Mouse (Mus musculus) CD4-positive helper T cell, adult 2 months (primary cell): ENCODE results near the gene Pla2g2c.
A peak's percentile ranks its signal among the peaks of the same experiment; 100 is the strongest.

Experiments used
- DNase-seq: peaks from one replicate; pipeline ENCODE4 v3.0.0-alpha.2; 2012; ENCODE audit warnings: low read depth, missing footprints, low spot score

The Pla2g2c gene

DNA sequence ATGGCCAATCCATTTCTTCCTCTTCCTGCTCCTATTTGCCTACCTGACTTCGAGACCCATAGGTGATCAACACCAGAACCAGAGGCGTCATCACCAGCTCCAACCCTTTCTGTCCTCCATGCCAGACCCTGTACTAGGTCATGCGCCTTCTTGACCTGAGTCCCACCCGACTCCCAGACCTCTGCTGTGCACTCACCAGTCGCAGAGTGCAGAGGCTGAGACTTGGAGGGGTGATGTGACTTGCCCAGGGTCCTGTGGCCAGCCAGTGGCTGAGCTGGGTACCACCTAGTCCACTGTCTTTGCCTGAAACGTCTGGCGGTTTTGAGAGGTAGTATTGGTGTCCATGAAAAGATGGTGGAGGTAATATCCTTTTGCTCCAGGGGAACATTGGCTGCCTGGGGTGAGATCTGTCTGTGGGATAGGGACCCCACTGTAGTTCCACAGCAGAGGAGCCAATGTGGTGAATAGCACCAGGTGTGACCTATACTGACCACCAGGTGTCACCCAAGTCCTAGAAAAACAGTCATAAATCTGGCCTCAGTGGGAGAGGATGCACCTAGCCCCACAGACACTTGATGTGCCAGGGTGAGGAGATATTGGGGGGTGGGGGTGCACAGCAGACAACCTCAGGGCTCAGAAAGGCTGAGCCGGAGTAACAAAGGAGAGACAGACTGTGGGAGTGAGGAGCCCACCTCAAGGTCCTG lies 23.9 kb downstream of the Pla2g2c start:
- peak; percentile 13 for DNase-seq

DNA sequence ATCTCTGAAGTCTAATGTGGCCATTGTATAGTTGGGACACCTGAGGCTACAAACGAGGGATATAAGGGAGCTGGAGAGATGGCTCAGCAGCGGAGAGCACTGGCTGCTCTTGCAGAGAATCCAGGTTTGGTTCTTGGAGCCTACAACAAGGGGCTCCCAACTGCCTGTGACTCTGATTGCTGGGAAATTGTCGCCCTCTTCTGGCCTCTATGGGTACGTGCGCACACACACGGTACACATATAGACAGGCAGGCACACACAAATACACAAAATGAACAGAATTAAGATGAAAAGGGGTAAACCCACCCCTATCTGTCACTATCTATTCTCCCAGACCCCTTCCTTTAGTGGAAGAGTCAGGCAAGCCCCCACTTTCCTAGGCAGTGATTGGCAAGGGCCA lies 28.0 kb downstream of the Pla2g2c start:
- DNase-seq, result no peak

DNA sequence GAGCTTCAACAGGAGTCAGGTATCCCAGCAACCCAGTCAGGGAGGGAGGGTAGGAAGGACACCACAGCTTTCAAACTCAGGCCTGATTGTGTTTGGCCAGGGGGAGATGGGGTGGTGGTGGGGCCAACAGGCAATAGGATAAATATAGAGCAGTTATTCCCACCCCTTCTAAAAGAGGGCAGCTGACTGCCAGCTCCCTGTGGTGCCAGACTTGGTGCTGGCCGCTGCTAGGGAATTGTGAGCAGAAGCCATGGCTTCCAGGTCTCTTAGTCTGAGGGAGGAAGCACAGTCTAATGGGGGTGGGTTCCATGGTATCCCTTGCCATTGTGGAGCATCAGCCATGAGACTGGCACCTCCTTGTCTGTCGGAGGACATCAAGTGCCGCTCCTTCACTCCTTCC lies 29.0 kb downstream of the Pla2g2c start:
- no peak for DNase-seq

DNA sequence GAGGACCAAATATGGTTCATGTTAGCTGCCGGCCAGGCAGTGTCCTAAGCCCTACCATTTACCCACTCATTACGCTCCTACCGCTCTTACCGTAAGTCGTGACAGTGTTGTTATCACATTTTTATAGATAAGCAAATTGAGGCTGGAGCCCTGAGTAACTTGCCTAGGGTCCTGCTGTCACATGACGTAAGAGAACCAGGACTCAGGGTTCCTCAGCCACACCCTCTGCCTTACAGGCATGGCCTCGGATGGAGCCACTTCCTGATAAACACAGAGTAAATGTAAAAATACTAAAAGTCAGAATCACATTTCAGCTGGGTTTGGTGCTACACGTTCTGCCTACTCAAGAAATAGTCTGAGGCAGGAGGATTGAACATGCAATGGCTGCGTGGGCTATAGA lies 29.8 kb downstream of the Pla2g2c start:
- DNase-seq, result no peak

DNA sequence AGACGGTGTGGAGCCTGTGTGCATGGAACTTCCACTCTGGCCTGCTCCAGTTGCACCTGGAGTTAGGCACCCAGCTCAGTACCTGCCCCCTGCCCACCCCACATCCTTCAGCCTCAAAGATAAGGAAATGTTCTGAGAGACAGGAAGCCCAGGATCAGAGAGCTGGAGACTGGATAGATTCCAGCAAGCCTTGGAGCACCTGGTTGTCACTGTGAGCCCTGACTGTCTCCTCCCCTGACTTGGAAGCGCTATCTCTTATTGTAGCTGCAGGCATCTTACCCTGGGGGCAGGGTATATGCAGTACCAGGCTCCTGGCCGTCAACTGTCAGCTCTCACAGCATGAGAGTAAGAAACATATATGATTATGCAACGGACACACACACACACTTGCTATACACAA lies 30.8 kb downstream of the Pla2g2c start:
- no peak for DNase-seq

DNA sequence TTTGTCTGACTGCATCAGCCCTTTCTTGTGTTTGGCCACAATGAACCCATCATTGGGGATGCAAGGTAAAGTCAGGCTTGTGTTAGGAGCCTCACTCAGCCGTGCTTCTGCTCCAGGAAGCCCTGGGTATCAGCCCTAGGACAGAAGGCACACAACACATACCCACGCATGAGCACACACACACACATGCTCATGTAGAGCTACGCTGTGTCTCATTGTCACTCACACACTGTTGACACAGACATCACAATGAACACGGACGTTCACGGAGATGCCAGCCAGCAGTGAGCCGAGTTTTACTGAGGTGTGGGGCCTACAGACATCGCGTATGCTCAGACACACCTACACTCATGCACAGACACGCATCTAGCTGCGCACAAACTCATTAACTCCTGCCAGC lies 31.4 kb downstream of the Pla2g2c start:
- no peak for DNase-seq

DNA sequence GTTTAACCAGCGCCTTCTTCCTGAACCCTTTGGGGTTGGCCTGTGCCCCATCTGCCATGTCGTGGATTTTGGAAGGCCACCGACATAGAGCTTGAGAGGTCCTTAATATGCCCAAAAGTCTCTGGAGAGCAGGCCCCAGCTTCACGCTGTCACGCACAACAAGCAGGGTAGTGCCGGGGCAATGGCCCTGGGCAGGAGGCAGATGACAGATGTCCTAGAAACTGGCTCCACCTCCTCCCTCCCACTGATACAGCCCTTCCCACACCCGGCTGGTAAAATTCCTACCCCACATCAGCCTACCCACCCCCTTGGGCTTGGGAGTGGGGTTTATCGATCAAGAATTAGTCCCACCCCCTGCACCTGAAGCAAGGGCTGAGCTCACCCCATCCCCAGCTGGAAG lies 32.8 kb downstream of the Pla2g2c start, which contains the start of gene Pla2g2f:
Pla2g2f (minus strand) TSS at position 211 of the 400 bp plus-strand sequence.
- DNase-seq, result no peak

DNA sequence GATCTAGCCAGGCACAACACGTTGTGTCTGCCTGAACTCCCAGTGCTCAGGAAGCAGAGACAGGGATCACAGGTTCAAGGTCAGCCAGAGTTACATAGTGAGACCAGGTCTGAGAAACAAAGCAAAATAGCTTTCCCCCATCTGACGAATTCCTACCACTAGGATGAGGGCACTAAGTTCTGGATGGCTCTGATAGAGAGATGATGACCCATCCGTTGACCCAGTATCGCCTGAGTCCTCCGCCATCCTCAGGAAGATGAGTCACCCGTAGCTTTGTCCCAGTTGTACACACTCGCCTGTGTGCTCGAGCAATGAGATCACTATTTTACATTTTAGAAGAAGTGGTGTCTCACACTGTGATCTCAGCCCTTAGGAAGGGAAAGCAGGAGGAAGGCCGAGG lies 37.7 kb downstream of the Pla2g2c start:
- no peak for DNase-seq

DNA sequence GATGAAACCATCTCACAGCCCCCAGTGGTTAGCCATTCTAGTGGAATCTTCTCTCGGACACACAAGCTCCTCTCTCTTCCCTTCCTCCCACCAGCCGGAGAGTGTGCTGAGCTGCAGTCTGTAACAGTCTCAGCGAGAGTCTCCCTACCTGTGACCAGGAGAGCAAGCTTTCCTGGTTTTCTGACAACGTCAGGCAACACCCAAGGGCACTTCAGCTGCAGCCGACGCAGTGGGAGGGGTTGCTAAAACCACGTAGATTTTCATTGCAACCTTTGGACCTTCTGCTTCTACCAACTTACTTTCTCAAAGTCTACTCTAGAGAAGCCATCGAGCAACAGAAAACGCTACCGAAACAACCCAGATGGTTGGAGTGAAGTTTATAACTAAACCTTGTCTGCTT lies 47.4 kb downstream of the Pla2g2c start:
- no peak for DNase-seq

DNA sequence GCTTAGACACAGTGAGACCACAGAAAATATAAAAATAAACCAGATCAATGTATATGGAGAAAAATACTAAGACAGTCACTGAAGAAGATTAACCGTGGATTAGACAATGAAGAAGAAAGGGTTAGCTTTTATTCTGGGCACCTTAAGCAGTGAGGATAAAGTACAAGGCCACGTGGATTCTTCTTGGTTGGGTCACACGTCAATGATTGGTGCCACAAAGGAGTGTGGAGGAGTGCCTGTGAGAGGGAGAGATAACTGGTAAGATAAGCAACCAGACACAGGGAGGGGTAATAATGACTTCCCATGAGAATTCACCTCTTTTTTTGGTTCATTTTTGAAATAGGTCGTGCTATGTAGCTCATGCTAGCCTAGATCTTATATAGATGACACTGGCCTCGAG lies 47.8 kb downstream of the Pla2g2c start:
- DNase-seq, result no peak

DNA sequence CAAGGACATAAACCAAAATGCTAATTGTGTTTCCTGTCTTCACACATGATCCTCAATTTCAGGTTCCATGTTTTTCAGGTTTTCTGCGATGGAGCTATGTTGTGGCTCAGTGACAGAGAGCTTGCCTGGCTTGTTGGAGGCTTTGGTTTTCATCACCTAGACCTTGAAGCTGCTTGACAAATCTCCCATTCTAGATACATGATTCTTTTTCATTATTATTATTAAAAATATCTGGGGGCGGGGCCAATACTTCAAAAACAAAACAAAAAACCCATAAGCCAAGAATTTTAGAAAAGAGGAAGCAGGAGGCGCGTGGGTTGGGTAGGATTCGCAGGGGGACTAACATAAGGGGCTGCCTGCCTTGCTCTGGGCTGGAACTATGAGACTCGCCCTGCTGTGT lies 50.8 kb downstream of the Pla2g2c start, which contains the start of gene Pla2g2d:
Pla2g2d (plus strand) TSS at position 301 of the 400 bp plus-strand sequence.
- no peak for DNase-seq

DNA sequence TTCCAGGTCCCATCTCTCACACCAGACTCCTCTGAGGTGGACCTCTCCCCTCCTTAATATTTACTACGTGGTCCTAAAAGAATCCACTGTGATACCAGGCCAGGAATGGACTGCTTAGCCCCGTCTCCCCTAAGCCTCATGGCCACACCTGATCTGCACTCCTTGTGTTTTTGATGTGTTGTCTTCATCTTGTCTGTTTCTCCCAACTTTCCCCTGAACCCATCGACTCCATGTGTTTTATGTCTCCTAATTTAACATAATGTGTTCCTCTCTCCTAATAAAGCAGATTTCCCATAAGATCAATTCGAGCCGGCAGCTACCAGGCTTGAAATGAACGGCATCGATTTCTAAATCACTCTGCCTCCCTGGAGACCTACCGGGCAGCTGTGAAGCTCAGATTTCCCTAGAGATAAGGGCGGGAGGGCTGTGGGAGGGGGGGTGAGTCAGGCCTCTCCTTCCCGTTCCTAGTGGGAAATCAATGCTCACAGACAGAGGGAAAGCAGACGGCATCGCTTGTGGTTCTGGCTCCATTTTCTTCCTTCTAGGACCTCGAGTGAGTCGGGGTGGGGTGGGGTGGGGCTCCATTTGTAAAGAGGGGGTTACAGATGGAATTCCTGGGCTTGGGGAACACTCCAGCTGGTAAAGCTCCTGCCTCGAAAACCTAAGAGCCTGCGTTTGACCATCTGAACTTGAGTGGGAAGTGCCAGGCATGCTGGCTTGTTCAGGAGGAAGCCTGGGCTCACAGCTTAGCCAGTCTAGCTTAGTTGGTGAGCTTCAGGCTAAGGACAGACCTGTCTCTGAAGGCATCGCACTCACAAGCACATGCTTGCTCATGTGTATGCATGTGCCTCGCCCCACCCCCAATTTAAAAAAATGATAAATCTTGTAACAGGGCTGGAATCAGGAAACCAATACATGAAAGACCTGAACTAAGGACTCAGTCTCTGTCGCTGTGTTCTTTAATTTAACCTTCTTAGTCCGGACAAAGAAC lies 53.1 kb downstream of the Pla2g2c start:
- no peak for DNase-seq

DNA sequence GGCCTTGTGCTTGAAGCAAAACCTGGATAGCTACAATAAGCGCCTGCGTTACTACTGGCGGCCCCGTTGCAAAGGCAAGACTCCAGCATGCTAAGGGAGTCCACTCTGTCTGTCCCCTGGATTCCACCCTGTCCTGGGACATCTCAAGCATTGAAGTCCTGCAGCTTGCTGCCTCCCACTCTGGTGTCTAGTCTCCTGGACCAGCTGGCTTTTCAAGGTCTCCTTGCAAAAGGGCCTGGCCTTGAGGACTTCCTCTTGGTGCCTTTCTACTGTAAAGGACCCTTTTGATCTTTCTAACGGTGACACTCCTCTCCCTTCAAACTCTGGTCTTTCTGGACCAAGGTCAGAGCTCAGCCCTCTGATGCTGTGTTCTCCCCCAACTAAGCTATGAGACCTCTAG lies 55.7 kb downstream of the Pla2g2c start:
- no peak for DNase-seq

DNA sequence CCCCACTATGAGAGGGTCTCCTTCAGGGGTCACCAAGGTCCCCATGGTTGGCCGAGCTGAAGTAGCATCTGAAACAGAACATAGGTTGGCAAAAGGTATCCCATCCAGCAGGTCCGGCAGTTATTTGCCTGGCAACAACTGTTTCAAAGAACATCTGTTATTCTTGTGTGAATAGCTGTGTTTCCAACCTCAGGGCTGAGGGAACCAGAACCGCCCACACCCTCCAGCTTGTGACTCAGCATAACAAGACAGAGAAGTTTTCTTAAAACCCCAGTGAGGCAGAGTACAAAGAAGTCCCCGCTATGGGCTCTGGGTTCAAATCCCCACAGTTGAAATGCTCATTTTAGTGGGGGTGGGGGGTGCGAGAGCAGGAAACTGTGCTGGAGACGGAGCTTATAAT lies 57.5 kb downstream of the Pla2g2c start:
- no peak for DNase-seq

DNA sequence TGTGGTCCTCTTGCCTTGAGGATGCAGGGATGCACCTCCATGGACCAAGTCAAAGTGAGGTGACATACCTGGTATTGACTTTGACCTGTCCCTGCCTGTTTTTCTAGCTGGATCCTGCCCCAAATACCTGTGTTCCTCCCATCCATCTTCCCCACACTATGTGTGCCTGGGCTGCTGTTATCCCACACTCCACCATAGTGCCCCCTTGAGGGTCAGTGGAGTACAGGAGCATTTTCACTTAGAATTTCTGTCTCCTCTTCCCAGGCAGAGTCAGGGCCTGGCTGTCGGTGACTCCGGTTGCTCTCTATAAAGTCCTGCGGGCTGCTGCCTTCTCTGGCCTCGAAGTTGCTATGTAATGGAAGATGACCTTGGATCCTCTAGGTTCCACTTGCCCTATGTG lies 61.1 kb downstream of the Pla2g2c start:
- no peak for DNase-seq

DNA sequence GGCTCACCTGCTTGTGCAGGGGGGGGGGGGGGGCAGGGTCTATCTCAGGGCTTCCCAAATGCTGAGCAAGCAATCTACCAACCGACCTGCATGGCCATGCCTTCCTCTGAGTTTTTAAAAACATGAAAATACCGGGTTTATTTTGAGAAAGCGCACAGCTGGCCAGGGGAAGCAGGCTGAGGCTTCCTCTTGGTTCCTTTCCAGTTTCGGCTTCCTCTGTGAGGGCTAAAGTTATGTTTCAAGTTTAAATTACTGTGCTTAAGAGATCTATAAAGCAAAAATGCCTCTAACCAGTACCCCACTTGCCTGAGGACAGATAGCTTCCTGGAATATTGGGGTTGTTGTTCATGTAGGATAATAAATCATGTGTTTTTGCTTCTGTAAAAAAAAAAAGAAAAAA lies 61.5 kb downstream of the Pla2g2c start:
- no peak for DNase-seq

DNA sequence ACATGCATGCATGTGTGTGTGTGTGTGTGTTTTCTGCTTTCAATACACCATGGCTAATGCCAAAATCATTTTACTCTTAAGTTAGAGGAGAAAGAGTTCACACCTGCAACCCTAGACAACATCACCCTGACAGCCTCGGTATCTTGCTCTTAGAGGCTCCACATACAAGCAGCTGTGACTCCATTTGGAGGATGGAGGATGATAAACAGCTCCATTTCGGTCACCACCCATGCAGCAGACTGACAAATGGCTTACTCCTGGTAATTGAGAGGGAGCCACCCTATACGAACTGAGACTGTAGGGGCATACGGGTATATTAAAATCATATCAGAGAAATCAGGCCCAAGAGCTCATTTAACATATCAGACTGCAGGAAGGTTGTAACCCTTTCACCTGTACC lies 63.8 kb downstream of the Pla2g2c start:
- DNase-seq, result no peak

DNA sequence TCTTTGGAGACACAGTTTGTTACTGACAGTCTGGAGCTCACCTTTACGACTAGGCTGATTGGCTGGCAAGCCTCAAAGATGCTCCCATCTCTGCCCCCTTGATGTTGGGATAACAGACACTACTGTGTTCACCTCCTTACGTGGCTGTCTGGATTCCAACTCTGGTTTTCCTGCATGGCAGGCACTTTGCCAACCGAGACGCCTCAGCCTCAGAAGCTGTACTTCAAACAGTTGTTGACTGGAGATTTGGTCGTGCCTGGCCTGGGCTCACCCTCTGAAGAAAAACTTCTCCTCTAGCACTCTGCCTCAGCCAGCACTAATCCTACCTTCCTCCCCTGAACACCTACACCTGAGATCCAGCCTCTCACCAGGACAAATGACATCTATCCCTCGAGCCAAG lies 66.9 kb downstream of the Pla2g2c start:
- no peak for DNase-seq

DNA sequence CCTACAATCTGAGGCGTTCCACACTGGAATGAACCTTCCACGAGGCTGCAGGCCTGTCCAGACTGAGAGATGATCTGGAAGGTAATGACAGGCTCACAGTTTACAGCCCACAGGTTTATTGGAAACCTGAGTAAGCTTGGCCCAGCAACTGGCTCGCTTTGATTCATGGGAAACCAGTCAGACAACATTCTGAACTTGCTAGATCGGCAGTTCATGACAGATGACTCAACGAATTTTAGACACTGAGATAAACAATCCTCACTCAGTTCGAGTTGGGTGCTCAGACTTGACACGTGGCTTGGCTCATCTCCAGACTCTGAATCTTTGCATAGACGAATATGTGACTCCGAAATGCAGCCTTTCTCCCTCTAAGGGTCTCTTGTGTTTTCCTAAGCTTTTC lies 68.0 kb downstream of the Pla2g2c start:
- no peak for DNase-seq

DNA sequence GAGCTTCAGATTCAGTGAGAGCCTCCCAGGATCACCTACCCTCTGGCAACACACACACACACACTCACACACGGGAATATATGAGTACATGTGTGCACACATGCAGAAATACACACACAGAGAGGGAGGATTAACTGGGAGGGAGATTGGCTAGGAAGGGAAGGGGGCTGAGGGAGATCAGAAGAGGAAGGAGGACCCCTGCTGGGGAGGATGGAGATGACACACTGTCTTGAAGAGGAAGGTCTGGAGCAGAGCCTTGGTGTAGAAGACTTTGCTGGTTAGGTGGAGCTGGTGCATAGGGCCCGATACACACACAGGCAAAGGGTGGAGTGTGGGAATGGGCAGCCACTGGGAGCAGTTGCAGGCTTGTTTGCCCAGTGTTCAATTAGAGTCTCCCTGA lies 68.7 kb downstream of the Pla2g2c start:
- DNase-seq, result no peak

DNA sequence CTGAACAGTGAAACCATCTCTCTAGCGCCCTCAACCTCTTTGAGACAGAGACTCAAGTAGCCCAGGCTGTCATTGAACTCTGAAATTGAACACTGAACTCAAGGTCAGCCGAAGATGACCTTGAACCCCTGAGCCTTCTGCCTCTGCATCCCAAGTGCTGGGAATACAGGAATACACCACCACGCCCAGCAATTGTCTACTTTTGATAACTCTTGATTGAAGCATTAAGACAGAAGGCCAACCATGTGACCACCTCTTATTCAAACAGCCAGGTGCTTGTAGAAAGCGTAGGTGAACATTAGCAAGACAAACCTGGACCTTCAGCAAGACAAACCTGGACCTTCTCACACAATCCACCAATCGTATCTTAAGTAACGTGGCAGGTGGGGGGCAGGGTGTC lies 69.8 kb downstream of the Pla2g2c start:
- DNase-seq, result no peak
